Mouse (Mus musculus) ES-E14 (cell line): ENCODE data around the gene Ino80. TPM values are rescaled to one million over a fixed set of nuclear protein-coding genes. Genes with fewer than 3 reads are reported as not detected.

Experiments
- DNase-seq: peaks from one replicate; pipeline ENCODE4 v3.0.0-alpha.2; 2013; ENCODE audit warnings: low read depth, low spot score
- H3K27ac ChIP-seq: 2 replicates; pipeline ENCODE4 v1.5.1; 2012; ENCODE audit warnings: low read depth, mild to moderate bottlenecking, low read length, moderate library complexity, mixed read lengths; ENCODE audit not compliant: poor library complexity, insufficient read depth, severe bottlenecking
- H3K36me3 ChIP-seq: 2 replicates; pipeline ENCODE4 v1.6.1; 2012; ENCODE audit warnings: mild to moderate bottlenecking, low read length, moderate library complexity, mixed read lengths; ENCODE audit not compliant: control insufficient read depth, poor library complexity, insufficient read depth, severe bottlenecking
- H3K4me1 ChIP-seq, 2 experiments: fragments of 150-350 bp in 1 of 2; sonication (generic) in 1 of 2; 2 replicates each; pipeline ENCODE4 v1.6.1; 2012; ENCODE audit warnings: low read length in 2 of 2, mild to moderate bottlenecking in 1 of 2, mixed read lengths in 1 of 2; ENCODE audit not compliant: control insufficient read depth in 2 of 2, insufficient read depth in 2 of 2, poor library complexity in 1 of 2
- H3K4me3 ChIP-seq, 2 experiments: fragments of 150-350 bp in 1 of 2; sonication (generic) in 1 of 2; 2 replicates each; pipeline ENCODE4 v1.5.1; 2012; ENCODE audit warnings: low read length in 2 of 2, low read depth in 1 of 2, mild to moderate bottlenecking in 1 of 2, mixed read lengths in 1 of 2; ENCODE audit not compliant: insufficient read depth in 1 of 2, poor library complexity in 1 of 2, severe bottlenecking in 1 of 2
- H3K9ac ChIP-seq: 2 replicates; pipeline ENCODE4 v1.6.1; 2012; ENCODE audit warnings: low read depth, mild to moderate bottlenecking, low read length, mixed read lengths; ENCODE audit not compliant: poor library complexity, insufficient read depth, severe bottlenecking
- H3K9me3 ChIP-seq: fragments of 150-350 bp; sonication (generic); 2 replicates; pipeline ENCODE4 v1.6.1; 2012; ENCODE audit warnings: low read depth, mild to moderate bottlenecking, low read length; ENCODE audit not compliant: control insufficient read depth, insufficient read depth
- CHD2 ChIP-seq: IDR thresholded peaks from 2 replicates; pipeline ENCODE4 v1.6.1; 2014; ENCODE audit warnings: mild to moderate bottlenecking, low read depth, low read length, inconsistent platforms
- HCFC1 ChIP-seq: IDR thresholded peaks from 2 replicates; pipeline ENCODE4 v1.6.1; 2012; ENCODE audit warnings: low read length, inconsistent platforms, borderline replicate concordance; ENCODE audit not compliant: insufficient read depth
- MAFK ChIP-seq: IDR thresholded peaks from 2 replicates; pipeline ENCODE4 v1.6.1; 2014; ENCODE audit warnings: mild to moderate bottlenecking, low read depth, low read length, inconsistent platforms; ENCODE audit not compliant: insufficient read depth
- ZC3H11A ChIP-seq: IDR thresholded peaks from 2 replicates; pipeline ENCODE4 v1.6.1; 2012; ENCODE audit warnings: low read depth, mild to moderate bottlenecking, inconsistent platforms, low read length, borderline replicate concordance
- ZNF384 ChIP-seq: IDR thresholded peaks from 2 replicates; pipeline ENCODE4 v1.6.1; 2012; ENCODE audit warnings: low read depth, low read length, inconsistent platforms
- in situ Hi-C, 2 experiments: fragments of 600-800 bp; cut with MboI; formaldehyde crosslinking; loops; one replicate each; pipeline ENCODE4 v1.15.1; 2025; ENCODE audit warnings: low sequenced_read_pairs in 2 of 2, inconsistent platforms in 1 of 2; ENCODE audit not compliant: unreplicated experiment in 2 of 2
- total RNA-seq: library from RNA; depleted of rRNA; stranded (reverse); fragments of 300-350 nt; gene quantifications from 2 replicates; pipeline ENCODE4 v1.2.3, GENCODE M21; 2012

The Ino80 gene
- total RNA-seq, 1 experiment = 38.8 TPM

GRCm38 (mm10) chr2:119327942-119328526, 149.5 kb downstream of the Ino80 start:
- Histone ChIP-seq H3K9ac (no peak overlapping the region), H3K9me3 (no peaks in the 10 kb centered on the region), H3K4me3 (no peak overlapping the region), H3K36me3 (no peaks in the 10 kb centered on the region), H3K4me1 (peaks cover 0 to 3% of the 10 kb centered on the region in 2 experiments; a peak in 1 of 4 replicates), H3K27ac (no peak overlapping the region)
- in situ Hi-C loops = loop anchor here in 1 of 2 experiments (25.0 kb wide), 1 partner anchor 184 kb away; no protein-coding TSS in a partner anchor
- TF ChIP-seq MAFK (no peak), ZNF384 (no peak), CHD2 (no peak), HCFC1 (no peak), ZC3H11A (no peak)
- DNase-seq = no peak

GRCm38 (mm10) chr2:119327102-119327480, 150.4 kb downstream of the Ino80 start:
- H3K36me3 ChIP-seq = no peaks in the 10 kb centered on the region
- TF ChIP-seq CHD2 = no peak
- TF ChIP-seq ZNF384 = no peak
- no peaks in the 10 kb centered on the region for H3K9me3 ChIP-seq
- no peak overlapping the region for H3K27ac ChIP-seq
- peak overlapping the region; percentile 62 to 69 for H3K4me3 ChIP-seq
- peak overlapping the region; percentile 37; the same call in 1 of the 2 replicates for H3K9ac ChIP-seq
- in situ Hi-C loops = loop anchor here in 1 of 2 experiments (25.0 kb wide), 1 partner anchor 185 kb away; no protein-coding TSS in a partner anchor
- peaks cover 0 to 3% of the 10 kb centered on the region in 2 experiments; a peak in 1 of 4 replicates for H3K4me1 ChIP-seq
- DNase-seq = no peak

GRCm38 (mm10) chr2:119326161-119327101, 151.1 kb downstream of the Ino80 start:
- DNase-seq = no peak
- peak overlapping the region; percentile 23; the same call in 1 of the 2 replicates for H3K9ac ChIP-seq
- H3K27ac ChIP-seq = no peak overlapping the region
- peaks cover 0 to 5% of the 10 kb centered on the region in 2 experiments; a peak in 2 of 4 replicates for H3K4me1 ChIP-seq
- H3K4me3 ChIP-seq = peak overlapping the region; percentile 62 to 69
- H3K36me3 ChIP-seq = no peaks in the 10 kb centered on the region
- TF ChIP-seq HCFC1 (no peak), ZC3H11A (no peak), MAFK (no peak), CHD2 (no peak), ZNF384 (no peak)
- H3K9me3 ChIP-seq = no peaks in the 10 kb centered on the region
- in situ Hi-C loops = loop anchor here in 1 of 2 experiments (25.0 kb wide), 1 partner anchor 186 kb away; no protein-coding TSS in a partner anchor

- TF ChIP-seq MAFK = no peak
- TF ChIP-seq ZC3H11A = no peak
- TF ChIP-seq CHD2 = no peak
- TF ChIP-seq HCFC1 = no peak
- no peak for TF ChIP-seq ZNF384
- Histone ChIP-seq H3K36me3 (no peaks in the 10 kb centered on the region), H3K9me3 (no peaks in the 10 kb centered on the region), H3K4me3 (peak within 1 kb of the TSS; percentile 62 to 69), H3K4me1 (peaks cover 0 to 5% of the 10 kb centered on the region in 2 experiments; a peak in 2 of 4 replicates), H3K9ac (peak within 1 kb of the TSS; percentile 23; the same call in 1 of the 2 replicates), H3K27ac (no peak within 1 kb of the TSS)
- DNase-seq = no peak
- in situ Hi-C loops = loop anchor here in 1 of 2 experiments (25.0 kb wide), 1 partner anchor 187 kb away; no protein-coding TSS in a partner anchor
Observed at GRCm38 (mm10) chr2:119325568-119326143, 151.8 kb downstream of the Ino80 start, which contains the start of gene Dll4. Gene Dll4 (plus strand): TSS chr2:119325784.
